Mouse (Mus musculus) limb, embryonic 12.5 days (tissue): Measurements from ENCODE around the gene Slc35e4. TPM values are rescaled to one million over a fixed set of nuclear protein-coding genes. Genes with fewer than 3 reads are reported as not detected.
"Not testable (repeated sequence)": the region's sequence is repeated elsewhere in the genome, so short reads cannot be mapped to it uniquely, and the experiment has no call there.

ENCODE experiments used
- ATAC-seq: fragments of 200-750 bp; cut with Nextera tagmentation; 2 replicates; pipeline ENCODE4 v1.8.0; 2017; ENCODE audit warnings: low read depth, moderate TSS enrichment; ENCODE audit not compliant: insufficient number of reproducible peaks, insufficient read depth, low FRiP score, low TSS enrichment
- H3K27ac ChIP-seq: fragments of 300-500 bp; sonication (generic); 2 replicates; pipeline ENCODE4 v1.5.1; 2016; ENCODE audit warnings: mild to moderate bottlenecking, moderate library complexity
- H3K27me3 ChIP-seq: fragments of 300-500 bp; sonication (generic); 2 replicates; pipeline ENCODE4 v1.6.1; 2016; ENCODE audit warnings: mild to moderate bottlenecking, moderate library complexity
- H3K36me3 ChIP-seq: fragments of 300-500 bp; sonication (generic); 2 replicates; pipeline ENCODE4 v1.6.1; 2016; ENCODE audit warnings: mild to moderate bottlenecking, moderate library complexity
- H3K4me1 ChIP-seq: fragments of 300-500 bp; sonication (generic); replicated peaks from 2 replicates; pipeline ENCODE4 v1.6.1; 2016
- H3K4me2 ChIP-seq: fragments of 300-500 bp; sonication (generic); 2 replicates; pipeline ENCODE4 v1.6.1; 2016; ENCODE audit warnings: mild to moderate bottlenecking, moderate library complexity
- H3K4me3 ChIP-seq: fragments of 300-500 bp; sonication (generic); replicated peaks from 2 replicates; pipeline ENCODE4 v1.5.1; 2016; ENCODE audit warnings: mild to moderate bottlenecking
- H3K9ac ChIP-seq: fragments of 300-500 bp; sonication (generic); replicated peaks from 2 replicates; pipeline ENCODE4 v1.6.1; 2016; ENCODE audit warnings: mild to moderate bottlenecking, moderate library complexity
- H3K9me3 ChIP-seq: fragments of 300-500 bp; sonication (generic); 2 replicates; pipeline ENCODE4 v1.6.1; 2016; ENCODE audit warnings: mild to moderate bottlenecking, moderate library complexity
- WGBS: fragments of 180-500 bp; shearing (Covaris S2); methylation state at CpG from one replicate; pipeline ENCODE4 v1.1.7; 2016; 5-methylcytosine and 5-hydroxymethylcytosine counted together
- polyA plus RNA-seq: library from polyadenylated mRNA; unstranded; fragments of >200 nt; fragmentation: Nextera tagmentation; extraction: Ambion mirVana; gene quantifications from 2 replicates; pipeline ENCODE4 v1.2.1, GENCODE M21; 2016

The Slc35e4 gene
- polyA plus RNA-seq, 1 experiment from 2014 or later = 3.0 TPM

GRCm38 (mm10) chr11:3913316-3914108 lies 952 bp downstream of the Slc35e4 start:
- WGBS = under 1% methylated on average over 60 of the region's 65 CpGs
- H3K9ac ChIP-seq = peak overlapping the region; percentile 60
- peaks cover 26% of the 10 kb centered on the region for H3K27me3 ChIP-seq
- H3K4me2 ChIP-seq = peak overlapping the region; percentile 88
- H3K4me3 ChIP-seq = peak overlapping the region; percentile 60
- H3K27ac ChIP-seq = no peak overlapping the region
- no peaks in the 10 kb centered on the region for H3K9me3 ChIP-seq
- peak; percentile 77 for ATAC-seq
- peaks cover 14% of the 10 kb centered on the region for H3K4me1 ChIP-seq
- H3K36me3 ChIP-seq = peaks cover 3% of the 10 kb centered on the region; the same call in 1 of the 2 replicates

GRCm38 (mm10) chr11:3912875-3913271 lies 1.6 kb downstream of the Slc35e4 start:
- peaks cover 14% of the 10 kb centered on the region for H3K4me1 ChIP-seq
- no peak overlapping the region for H3K27ac ChIP-seq
- peak overlapping the region; percentile 88 for H3K4me2 ChIP-seq
- peak overlapping the region; percentile 60 for H3K9ac ChIP-seq
- H3K4me3 ChIP-seq = peak overlapping the region; percentile 60
- WGBS = 3% methylated on average over 16 of the region's 16 CpGs
- no peaks in the 10 kb centered on the region for H3K9me3 ChIP-seq
- H3K36me3 ChIP-seq = peaks cover 3% of the 10 kb centered on the region; the same call in 1 of the 2 replicates
- ATAC-seq = 0 out of 2 replicates have a peak, but pooled peaks have one; percentile 3
- peaks cover 26% of the 10 kb centered on the region for H3K27me3 ChIP-seq

- ATAC-seq = no peak
- peak overlapping the region; percentile 60 for H3K4me3 ChIP-seq
- peak overlapping the region; percentile 88 for H3K4me2 ChIP-seq
- H3K9ac ChIP-seq = peak overlapping the region; percentile 60; the same call in 1 of the 2 replicates
- H3K36me3 ChIP-seq = peaks cover under 1% of the 10 kb centered on the region; the same call in 1 of the 2 replicates
- H3K27me3 ChIP-seq = peaks cover 26% of the 10 kb centered on the region
- no peak overlapping the region for H3K27ac ChIP-seq
- peaks cover 14% of the 10 kb centered on the region for H3K4me1 ChIP-seq
- H3K9me3 ChIP-seq = no peaks in the 10 kb centered on the region
- WGBS = 26% methylated on average over 19 of the region's 19 CpGs
Observed at GRCm38 (mm10) chr11:3912100-3912874, 2.2 kb downstream of the Slc35e4 start.

- not testable (repeated sequence) for H3K27ac ChIP-seq, H3K36me3 ChIP-seq, H3K4me2 ChIP-seq, H3K4me3 ChIP-seq, ATAC-seq, H3K9ac ChIP-seq, H3K9me3 ChIP-seq
- peaks cover 14% of the 10 kb centered on the region for H3K4me1 ChIP-seq
- 94% methylated on average over 6 of the region's 6 CpGs for WGBS
- peaks cover 26% of the 10 kb centered on the region for H3K27me3 ChIP-seq
Observed at GRCm38 (mm10) chr11:3911440-3911839, 3.0 kb downstream of the Slc35e4 start.

GRCm38 (mm10) chr11:3910513-3911310 lies 3.8 kb downstream of the Slc35e4 start:
- no peaks in the 10 kb centered on the region for H3K9me3 ChIP-seq
- H3K4me3 ChIP-seq = no peak overlapping the region
- no peak overlapping the region for H3K27ac ChIP-seq
- H3K36me3 ChIP-seq = no peaks in the 10 kb centered on the region
- H3K4me1 ChIP-seq = peaks cover 14% of the 10 kb centered on the region
- H3K9ac ChIP-seq = no peak overlapping the region
- H3K4me2 ChIP-seq = no peak overlapping the region
- H3K27me3 ChIP-seq = peaks cover 26% of the 10 kb centered on the region
- 66% methylated on average over 5 of the region's 5 CpGs for whole genome bisulfite sequencing
- ATAC-seq = no peak

- peaks cover 26% of the 10 kb centered on the region for H3K27me3 ChIP-seq
- no peak overlapping the region for H3K4me2 ChIP-seq
- H3K27ac ChIP-seq = no peak overlapping the region
- 81% methylated on average over 4 of the region's 4 CpGs for WGBS
- H3K4me1 ChIP-seq = peaks cover 14% of the 10 kb centered on the region
- H3K9ac ChIP-seq = no peak overlapping the region
- no peak overlapping the region for H3K4me3 ChIP-seq
- ATAC-seq = no peak
- H3K36me3 ChIP-seq = no peaks in the 10 kb centered on the region
- H3K9me3 ChIP-seq = no peaks in the 10 kb centered on the region
Observed at GRCm38 (mm10) chr11:3909236-3909635, 5.2 kb downstream of the Slc35e4 start.

GRCm38 (mm10) chr11:3905446-3905845 lies 9.0 kb downstream of the Slc35e4 start:
- Histone ChIP-seq H3K27ac (no peak overlapping the region), H3K27me3 (no peaks in the 10 kb centered on the region), H3K36me3 (no peaks in the 10 kb centered on the region), H3K9ac (no peak overlapping the region), H3K9me3 (no peaks in the 10 kb centered on the region), H3K4me3 (no peak overlapping the region), H3K4me2 (no peak overlapping the region), H3K4me1 (no peaks in the 10 kb centered on the region)
- no peak for ATAC-seq
- 85% methylated on average over 1 of the region's 1 CpGs for WGBS

- Histone ChIP-seq H3K36me3 (no peaks in the 10 kb centered on the region), H3K27ac (no peak overlapping the region), H3K9me3 (no peaks in the 10 kb centered on the region), H3K9ac (no peak overlapping the region), H3K27me3 (no peaks in the 10 kb centered on the region), H3K4me1 (no peaks in the 10 kb centered on the region), H3K4me2 (no peak overlapping the region), H3K4me3 (no peak overlapping the region)
- no peak for ATAC-seq
- 78% methylated on average over 6 of the region's 6 CpGs for WGBS
Observed at GRCm38 (mm10) chr11:3904673-3905072, 9.8 kb downstream of the Slc35e4 start.

GRCm38 (mm10) chr11:3903046-3903445 lies 11.4 kb downstream of the Slc35e4 start:
- Histone ChIP-seq H3K36me3 (peaks cover 9% of the 10 kb centered on the region), H3K27me3 (no peaks in the 10 kb centered on the region), H3K4me3 (no peak overlapping the region), H3K27ac (no peak overlapping the region), H3K9ac (no peak overlapping the region), H3K9me3 (no peaks in the 10 kb centered on the region), H3K4me2 (no peak overlapping the region), H3K4me1 (no peaks in the 10 kb centered on the region)
- WGBS = 84% methylated on average over 5 of the region's 5 CpGs
- no peak for ATAC-seq

GRCm38 (mm10) chr11:3902516-3902915 lies 11.9 kb downstream of the Slc35e4 start:
- Histone ChIP-seq H3K36me3 (peaks cover 14% of the 10 kb centered on the region), H3K4me1 (no peaks in the 10 kb centered on the region), H3K4me3 (no peak overlapping the region), H3K27me3 (no peaks in the 10 kb centered on the region), H3K27ac (no peak overlapping the region), H3K9me3 (no peaks in the 10 kb centered on the region), H3K9ac (no peak overlapping the region), H3K4me2 (no peak overlapping the region)
- WGBS = 83% methylated on average over 3 of the region's 3 CpGs
- ATAC-seq = no peak

- 79% methylated on average over 6 of the region's 6 CpGs for WGBS
- no peak overlapping the region for H3K4me2 ChIP-seq
Observed at GRCm38 (mm10) chr11:3900296-3900695, 14.2 kb downstream of the Slc35e4 start.

More at GRCm38 (mm10) chr11:3900296-3900695, 14.2 kb downstream of the Slc35e4 start:
- Histone ChIP-seq H3K9ac (no peak overlapping the region), H3K4me3 (no peak overlapping the region), H3K27ac (no peak overlapping the region), H3K9me3 (no peaks in the 10 kb centered on the region), H3K27me3 (no peaks in the 10 kb centered on the region), H3K4me1 (no peaks in the 10 kb centered on the region), H3K36me3 (peaks cover 21% of the 10 kb centered on the region)
- no peak for ATAC-seq
